Mouse (Mus musculus) MEL (cell line): ENCODE results near the gene Gria4. TPM values are rescaled to one million over a fixed set of nuclear protein-coding genes. Genes with fewer than 3 reads are reported as not detected.

Source experiments
- DNase-seq: peaks from one replicate; pipeline ENCODE4 v3.0.0; 2011; ENCODE audit warnings: low read depth, low spot score
- H3K27ac ChIP-seq: 2 replicates; pipeline ENCODE4 v1.5.1; 2012; ENCODE audit warnings: low read depth, mild to moderate bottlenecking, control low read depth, low read length, moderate library complexity; ENCODE audit not compliant: control insufficient read depth
- H3K27me3 ChIP-seq, 2 experiments: fragments of 150-350 bp in 1 of 2; sonication (generic) in 1 of 2; 2 replicates each; pipeline ENCODE4 v1.6.1; 2012; ENCODE audit warnings: low read length in 2 of 2, mild to moderate bottlenecking in 2 of 2, improper control_type of control experiment in 1 of 2, moderate library complexity in 1 of 2; ENCODE audit not compliant: insufficient read depth in 2 of 2, control insufficient read depth in 1 of 2
- H3K36me3 ChIP-seq, 2 experiments: 2 replicates each; pipeline ENCODE4 v1.6.1; 2012 to 2014; ENCODE audit warnings: low read length in 2 of 2, improper control_type of control experiment in 1 of 2, inconsistent platforms in 1 of 2, mild to moderate bottlenecking in 1 of 2; ENCODE audit not compliant: insufficient read depth in 2 of 2, control insufficient read depth in 1 of 2
- H3K4me1 ChIP-seq, 2 experiments: fragments of 150-350 bp in 1 of 2; sonication (generic) in 1 of 2; 2 replicates each; pipeline ENCODE4 v1.6.1; 2012; ENCODE audit warnings: low read length in 2 of 2, improper control_type of control experiment in 1 of 2, mild to moderate bottlenecking in 1 of 2; ENCODE audit not compliant: insufficient read depth in 2 of 2, control insufficient read depth in 1 of 2
- H3K4me3 ChIP-seq, 2 experiments: fragments of 150-350 bp in 1 of 2; sonication (generic) in 1 of 2; 2 replicates each; pipeline ENCODE4 v1.5.1; 2012; ENCODE audit warnings: low read depth in 2 of 2, low read length in 2 of 2, mild to moderate bottlenecking in 2 of 2, moderate library complexity in 2 of 2, control low read depth in 1 of 2, improper control_type of control experiment in 1 of 2; ENCODE audit not compliant: control insufficient read depth in 1 of 2, insufficient read depth in 1 of 2
- H3K79me2 ChIP-seq: 2 replicates; pipeline ENCODE4 v1.6.1; 2012; ENCODE audit warnings: mild to moderate bottlenecking, low read length, moderate library complexity; ENCODE audit not compliant: control insufficient read depth, poor library complexity, insufficient read depth
- H3K9ac ChIP-seq: 2 replicates; pipeline ENCODE4 v1.6.1; 2012; ENCODE audit warnings: low read depth, mild to moderate bottlenecking, control low read depth, low read length, moderate library complexity; ENCODE audit not compliant: control insufficient read depth, poor library complexity, severe bottlenecking
- H3K9me3 ChIP-seq: fragments of 150-350 bp; sonication (generic); replicated peaks from 2 replicates; pipeline ENCODE4 v1.6.1; 2012; ENCODE audit warnings: mild to moderate bottlenecking, low read length, improper control_type of control experiment, moderate library complexity; ENCODE audit not compliant: insufficient read depth
- CHD1 ChIP-seq: IDR thresholded peaks from 2 replicates; pipeline ENCODE4 v1.6.1; 2012; ENCODE audit warnings: low read depth, mild to moderate bottlenecking, inconsistent platforms, low read length, improper control_type of control experiment
- CHD2 ChIP-seq: IDR thresholded peaks from 2 replicates; pipeline ENCODE4 v1.6.1; 2011; ENCODE audit warnings: low read length, improper control_type of control experiment
- CTCF ChIP-seq, 3 experiments: IDR thresholded peaks in 2 of 3; conservative IDR thresholded peaks in 1 of 3; 2 replicates each; pipeline ENCODE4 v1.5.1; 2011 to 2012; ENCODE audit warnings: low read length in 3 of 3, low read depth in 2 of 3, mild to moderate bottlenecking in 2 of 3, improper control_type of control experiment in 1 of 3, inconsistent platforms in 1 of 3, mixed read lengths in 1 of 3, moderate library complexity in 1 of 3; ENCODE audit not compliant: control insufficient read depth in 1 of 3, insufficient read depth in 1 of 3, poor library complexity in 1 of 3, severe bottlenecking in 1 of 3
- E2F4 ChIP-seq: IDR thresholded peaks from 2 replicates; pipeline ENCODE4 v1.6.1; 2011; ENCODE audit warnings: low read depth, low read length, improper control_type of control experiment, borderline replicate concordance
- EP300 ChIP-seq, 2 experiments: IDR thresholded peaks; 2 replicates each; pipeline ENCODE4 v1.6.1; 2011; ENCODE audit warnings: improper control_type of control experiment in 2 of 2, low read length in 2 of 2, low read depth in 1 of 2, mild to moderate bottlenecking in 1 of 2
- GABPA ChIP-seq: IDR thresholded peaks from 2 replicates; pipeline ENCODE4 v1.6.1; 2012; ENCODE audit warnings: low read depth, mild to moderate bottlenecking, inconsistent platforms, low read length, improper control_type of control experiment, moderate library complexity
- GATA1 ChIP-seq: IDR thresholded peaks from 2 replicates; pipeline ENCODE4 v1.6.1; 2011; ENCODE audit warnings: low read depth, low read length, improper control_type of control experiment
- HCFC1 ChIP-seq: IDR thresholded peaks from 2 replicates; pipeline ENCODE4 v1.6.1; 2012; ENCODE audit warnings: low read depth, mild to moderate bottlenecking, inconsistent platforms, low read length, improper control_type of control experiment, moderate library complexity
- JUND ChIP-seq: IDR thresholded peaks from 2 replicates; pipeline ENCODE4 v1.6.1; 2011; ENCODE audit warnings: low read depth, mild to moderate bottlenecking, improper control_type of control experiment, low read length
- MAFK ChIP-seq: IDR thresholded peaks from 2 replicates; pipeline ENCODE4 v1.6.1; 2011; ENCODE audit warnings: low read depth, mild to moderate bottlenecking, low read length, improper control_type of control experiment, borderline replicate concordance
- MAX ChIP-seq: IDR thresholded peaks from 2 replicates; pipeline ENCODE4 v1.6.1; 2011; ENCODE audit warnings: low read length, improper control_type of control experiment
- MAZ ChIP-seq: IDR thresholded peaks from 2 replicates; pipeline ENCODE4 v1.6.1; 2012; ENCODE audit warnings: low read depth, mild to moderate bottlenecking, inconsistent platforms, low read length, improper control_type of control experiment
- MEF2A ChIP-seq: IDR thresholded peaks from 2 replicates; pipeline ENCODE4 v1.6.1; 2014; ENCODE audit warnings: low read depth, mild to moderate bottlenecking, inconsistent platforms, low read length, improper control_type of control experiment; ENCODE audit not compliant: poor library complexity, insufficient replicate concordance, severe bottlenecking; ENCODE audit errors: extremely low read depth
- MXI1 ChIP-seq: IDR thresholded peaks from 2 replicates; pipeline ENCODE4 v1.6.1; 2011; ENCODE audit warnings: mild to moderate bottlenecking, low read depth, low read length, improper control_type of control experiment
- MYB ChIP-seq: IDR thresholded peaks from 2 replicates; pipeline ENCODE4 v1.6.1; 2011; ENCODE audit warnings: mild to moderate bottlenecking, low read depth, low read length, improper control_type of control experiment
- MYC ChIP-seq: IDR thresholded peaks from 2 replicates; pipeline ENCODE4 v1.6.1; 2011; ENCODE audit warnings: low read depth, mild to moderate bottlenecking, low read length, improper control_type of control experiment, moderate library complexity
- NRF1 ChIP-seq: IDR thresholded peaks from 2 replicates; pipeline ENCODE4 v1.6.1; 2014; ENCODE audit warnings: low read depth, mild to moderate bottlenecking, inconsistent platforms, low read length, improper control_type of control experiment, moderate library complexity; ENCODE audit not compliant: poor library complexity, insufficient read depth, severe bottlenecking
- POLR2A ChIP-seq, 2 experiments: IDR thresholded peaks; 2 replicates each; pipeline ENCODE4 v1.6.1; 2011 to 2012; ENCODE audit warnings: low read length in 2 of 2, mild to moderate bottlenecking in 2 of 2, control low read depth in 1 of 2, improper control_type of control experiment in 1 of 2, low read depth in 1 of 2, moderate library complexity in 1 of 2; ENCODE audit not compliant: control insufficient read depth in 1 of 2, insufficient read depth in 1 of 2, poor library complexity in 1 of 2
- POLR2AphosphoS2 ChIP-seq: IDR thresholded peaks from 2 replicates; pipeline ENCODE4 v1.6.1; 2011; ENCODE audit warnings: low read length, improper control_type of control experiment
- POLR2AphosphoS5 ChIP-seq: IDR thresholded peaks from 2 replicates; pipeline ENCODE4 v1.6.1; 2012; ENCODE audit warnings: low read depth, borderline replicate concordance, mild to moderate bottlenecking, inconsistent platforms, low read length, moderate library complexity, mixed read lengths
- RAD21 ChIP-seq: IDR thresholded peaks from 2 replicates; pipeline ENCODE4 v1.6.1; 2011; ENCODE audit warnings: mild to moderate bottlenecking, low read depth, low read length, improper control_type of control experiment
- RCOR1 ChIP-seq: IDR thresholded peaks from 2 replicates; pipeline ENCODE4 v1.6.1; 2012; ENCODE audit warnings: low read depth, mild to moderate bottlenecking, inconsistent platforms, low read length, improper control_type of control experiment
- SIN3A ChIP-seq: IDR thresholded peaks from 2 replicates; pipeline ENCODE4 v1.6.1; 2012; ENCODE audit warnings: low read length, improper control_type of control experiment, inconsistent platforms
- TAL1 ChIP-seq: IDR thresholded peaks from 2 replicates; pipeline ENCODE4 v1.6.1; 2012; ENCODE audit warnings: mild to moderate bottlenecking, inconsistent platforms, low read length, moderate library complexity, mixed read lengths
- TCF12 ChIP-seq: IDR thresholded peaks from 2 replicates; pipeline ENCODE4 v1.6.1; 2014; ENCODE audit warnings: low read depth, mild to moderate bottlenecking, inconsistent platforms, low read length, improper control_type of control experiment, moderate library complexity
- ZC3H11A ChIP-seq: IDR thresholded peaks from 2 replicates; pipeline ENCODE4 v1.6.1; 2012; ENCODE audit warnings: low read depth, mild to moderate bottlenecking, inconsistent platforms, low read length, improper control_type of control experiment
- ZMIZ1 ChIP-seq: IDR thresholded peaks from 2 replicates; pipeline ENCODE4 v1.6.1; 2012; ENCODE audit warnings: low read depth, mild to moderate bottlenecking, inconsistent platforms, low read length, improper control_type of control experiment, moderate library complexity
- polyA plus RNA-seq, 2 experiments: library from polyadenylated mRNA; stranded (reverse) in 1 of 2; unstranded in 1 of 2; fragments of >175 nt in 1 of 2; fragments of >200 nt in 1 of 2; gene quantifications; 2 replicates each; pipeline versions ENCODE4 v1.2.1 to v1.2.4; 2012; ENCODE audit warnings: low replicate concordance in 2 of 2, low read depth in 1 of 2; ENCODE audit not compliant: insufficient read length in 2 of 2, insufficient read depth in 1 of 2, missing spikeins in 1 of 2
- total RNA-seq: library from RNA; depleted of rRNA; stranded (reverse); fragments of 300-350 nt; gene quantifications from 2 replicates; pipeline ENCODE4 v1.2.3, GENCODE M21; 2012

Gria4 gene
- total and polyA plus RNA-seq, 3 experiments: not detected

GRCm38 (mm10) chr9:4601788-4602187 is 194.2 kb downstream of the Gria4 start:
- no peak for DNase-seq

GRCm38 (mm10) chr9:4573596-4573995 is 222.4 kb downstream of the Gria4 start:
- H3K27ac ChIP-seq: no peak overlapping the region
- no peak for TF ChIP-seq CHD1
- TF ChIP-seq MAFK: no peak
- no peak for TF ChIP-seq SIN3A
- no peak for TF ChIP-seq ZC3H11A
- no peak for TF ChIP-seq GABPA
- no peak for TF ChIP-seq JUND
- TF ChIP-seq ZMIZ1: no peak
- TF ChIP-seq RCOR1: no peak
- no peak for TF ChIP-seq POLR2AphosphoS5
- TF ChIP-seq POLR2A (IDR thresholded peaks at IDR 0.05; ENCODE audit: control insufficient read depth in 1 of 2, insufficient read depth in 1 of 2, low read depth in 1 of 2, low read length in 2 of 2, poor library complexity in 1 of 2): no peak
- no peak for TF ChIP-seq CHD2
- no peak for TF ChIP-seq TAL1
- no peak for TF ChIP-seq E2F4
- TF ChIP-seq, all 39 proteins: peak for 0
- H3K36me3 ChIP-seq: no peaks in the 10 kb centered on the region

More at GRCm38 (mm10) chr9:4601788-4602187, 194.2 kb downstream of the Gria4 start:
- H3K27ac ChIP-seq: no peak overlapping the region
- no peaks in the 10 kb centered on the region for H3K4me1 ChIP-seq
- no peaks in the 10 kb centered on the region for H3K36me3 ChIP-seq
- H3K79me2 ChIP-seq: no peaks in the 10 kb centered on the region
- TF ChIP-seq TCF12 (no peak), RAD21 (no peak), CTCF (IDR thresholded peaks at IDR 0.05 in 2 of 3, conservative IDR thresholded peaks at IDR 0.05 in 1 of 3; ENCODE audit: control insufficient read depth in 1 of 3, insufficient read depth in 1 of 3, low read depth in 2 of 3, low read length in 3 of 3, poor library complexity in 1 of 3, severe bottlenecking in 1 of 3) (no peak), MEF2A (no peak), POLR2AphosphoS5 (no peak), CHD1 (no peak), E2F4 (no peak), GATA1 (no peak), HCFC1 (no peak), EP300 (IDR thresholded peaks at IDR 0.05; ENCODE audit: low read depth in 1 of 2, low read length in 2 of 2) (no peak), POLR2AphosphoS2 (no peak), ZMIZ1 (no peak), NRF1 (no peak), MXI1 (no peak), MYC (no peak), MYB (no peak), MAZ (no peak), TAL1 (no peak), MAX (no peak)
- no peaks in the 10 kb centered on the region for H3K27me3 ChIP-seq
- H3K4me3 ChIP-seq: no peak overlapping the region
- H3K9me3 ChIP-seq: no peaks in the 10 kb centered on the region
- H3K9ac ChIP-seq: no peak overlapping the region

More at GRCm38 (mm10) chr9:4573596-4573995, 222.4 kb downstream of the Gria4 start:
- H3K9me3 ChIP-seq: no peaks in the 10 kb centered on the region
- no peak for DNase-seq
- no peaks in the 10 kb centered on the region for H3K27me3 ChIP-seq
- H3K4me3 ChIP-seq: no peak overlapping the region
- H3K9ac ChIP-seq: no peak overlapping the region
- no peaks in the 10 kb centered on the region for H3K4me1 ChIP-seq
- no peaks in the 10 kb centered on the region for H3K79me2 ChIP-seq
